Mouse (Mus musculus): ENCODE data around the gene Exoc6. TPM values are rescaled to one million over a fixed set of nuclear protein-coding genes. Genes with fewer than 3 reads are reported as not detected.
"Not testable (repeated sequence)": the region's sequence is repeated elsewhere in the genome, so short reads cannot be mapped to it uniquely, and the experiment has no call there.

Gene Exoc6
- 70.9 to 85.0 TPM (median 76.3 TPM) in 3 replicates for total RNA-seq (2017)

GRCm38 (mm10) chr19:37550101-37551039 is at the start of gene Exoc6:
Gene Exoc6, plus strand, starts transcription at chr19:37550418.
- ATAC-seq (replicated peaks; ENCODE audit: insufficient number of reproducible peaks, low FRiP score, low TSS enrichment, poor library complexity, severe bottlenecking), result peak; percentile 52

- ATAC-seq (replicated peaks; ENCODE audit: insufficient number of reproducible peaks, low FRiP score, low TSS enrichment, poor library complexity, severe bottlenecking), result peak; percentile 97
These were observed 47.2 kb upstream of the Exoc6 start for GRCm38 (mm10) chr19:37502996-37503395.

GRCm38 (mm10) chr19:37506066-37506465 is 44.2 kb upstream of the Exoc6 start:
- ATAC-seq (replicated peaks; ENCODE audit: insufficient number of reproducible peaks, low FRiP score, low TSS enrichment, poor library complexity, severe bottlenecking), result no peak

- ATAC-seq (replicated peaks; ENCODE audit: insufficient number of reproducible peaks, low FRiP score, low TSS enrichment, poor library complexity, severe bottlenecking), result no peak
These were observed 43.6 kb upstream of the Exoc6 start for GRCm38 (mm10) chr19:37506614-37507013.

- peak; percentile 91 for ATAC-seq (replicated peaks; ENCODE audit: insufficient number of reproducible peaks, low FRiP score, low TSS enrichment, poor library complexity, severe bottlenecking)
These were observed 40.5 kb upstream of the Exoc6 start for GRCm38 (mm10) chr19:37509725-37510124.

GRCm38 (mm10) chr19:37514811-37515292 is 35.4 kb upstream of the Exoc6 start:
- ATAC-seq (replicated peaks; ENCODE audit: insufficient number of reproducible peaks, low FRiP score, low TSS enrichment, poor library complexity, severe bottlenecking), result peak; percentile 77

- ATAC-seq (replicated peaks; ENCODE audit: insufficient number of reproducible peaks, low FRiP score, low TSS enrichment, poor library complexity, severe bottlenecking), result no peak
These were observed 32.8 kb upstream of the Exoc6 start for GRCm38 (mm10) chr19:37517419-37517818.

GRCm38 (mm10) chr19:37520740-37521433 is 29.3 kb upstream of the Exoc6 start:
- ATAC-seq (replicated peaks; ENCODE audit: insufficient number of reproducible peaks, low FRiP score, low TSS enrichment, poor library complexity, severe bottlenecking), result no peak

GRCm38 (mm10) chr19:37521434-37521781 is 28.8 kb upstream of the Exoc6 start:
- ATAC-seq (replicated peaks; ENCODE audit: insufficient number of reproducible peaks, low FRiP score, low TSS enrichment, poor library complexity, severe bottlenecking), result no peak

- peak; percentile 89 for ATAC-seq (replicated peaks; ENCODE audit: insufficient number of reproducible peaks, low FRiP score, low TSS enrichment, poor library complexity, severe bottlenecking)
These were observed 26.7 kb upstream of the Exoc6 start for GRCm38 (mm10) chr19:37523280-37524062.

GRCm38 (mm10) chr19:37525925-37526324 is 24.3 kb upstream of the Exoc6 start:
- ATAC-seq (replicated peaks; ENCODE audit: insufficient number of reproducible peaks, low FRiP score, low TSS enrichment, poor library complexity, severe bottlenecking), result no peak

GRCm38 (mm10) chr19:37526768-37527167 is 23.4 kb upstream of the Exoc6 start:
- no peak for ATAC-seq (replicated peaks; ENCODE audit: insufficient number of reproducible peaks, low FRiP score, low TSS enrichment, poor library complexity, severe bottlenecking)

GRCm38 (mm10) chr19:37527736-37528135 is 22.5 kb upstream of the Exoc6 start:
- ATAC-seq (replicated peaks; ENCODE audit: insufficient number of reproducible peaks, low FRiP score, low TSS enrichment, poor library complexity, severe bottlenecking), result not testable (repeated sequence)

GRCm38 (mm10) chr19:37528581-37528980 is 21.6 kb upstream of the Exoc6 start:
- ATAC-seq (replicated peaks; ENCODE audit: insufficient number of reproducible peaks, low FRiP score, low TSS enrichment, poor library complexity, severe bottlenecking), result no peak

GRCm38 (mm10) chr19:37529296-37529695 is 20.9 kb upstream of the Exoc6 start:
- no peak for ATAC-seq (replicated peaks; ENCODE audit: insufficient number of reproducible peaks, low FRiP score, low TSS enrichment, poor library complexity, severe bottlenecking)

GRCm38 (mm10) chr19:37529975-37530515 is 20.2 kb upstream of the Exoc6 start:
- no peak for ATAC-seq (replicated peaks; ENCODE audit: insufficient number of reproducible peaks, low FRiP score, low TSS enrichment, poor library complexity, severe bottlenecking)

GRCm38 (mm10) chr19:37530601-37531000 is 19.6 kb upstream of the Exoc6 start:
- ATAC-seq (replicated peaks; ENCODE audit: insufficient number of reproducible peaks, low FRiP score, low TSS enrichment, poor library complexity, severe bottlenecking), result no peak

GRCm38 (mm10) chr19:37531200-37531845 is 18.9 kb upstream of the Exoc6 start:
- peak; percentile 53; the same call in 1 of the 2 replicates for ATAC-seq (replicated peaks; ENCODE audit: insufficient number of reproducible peaks, low FRiP score, low TSS enrichment, poor library complexity, severe bottlenecking)
